ENCODE assay signal across 13 mouse cellular contexts in the genomic region with DNA sequence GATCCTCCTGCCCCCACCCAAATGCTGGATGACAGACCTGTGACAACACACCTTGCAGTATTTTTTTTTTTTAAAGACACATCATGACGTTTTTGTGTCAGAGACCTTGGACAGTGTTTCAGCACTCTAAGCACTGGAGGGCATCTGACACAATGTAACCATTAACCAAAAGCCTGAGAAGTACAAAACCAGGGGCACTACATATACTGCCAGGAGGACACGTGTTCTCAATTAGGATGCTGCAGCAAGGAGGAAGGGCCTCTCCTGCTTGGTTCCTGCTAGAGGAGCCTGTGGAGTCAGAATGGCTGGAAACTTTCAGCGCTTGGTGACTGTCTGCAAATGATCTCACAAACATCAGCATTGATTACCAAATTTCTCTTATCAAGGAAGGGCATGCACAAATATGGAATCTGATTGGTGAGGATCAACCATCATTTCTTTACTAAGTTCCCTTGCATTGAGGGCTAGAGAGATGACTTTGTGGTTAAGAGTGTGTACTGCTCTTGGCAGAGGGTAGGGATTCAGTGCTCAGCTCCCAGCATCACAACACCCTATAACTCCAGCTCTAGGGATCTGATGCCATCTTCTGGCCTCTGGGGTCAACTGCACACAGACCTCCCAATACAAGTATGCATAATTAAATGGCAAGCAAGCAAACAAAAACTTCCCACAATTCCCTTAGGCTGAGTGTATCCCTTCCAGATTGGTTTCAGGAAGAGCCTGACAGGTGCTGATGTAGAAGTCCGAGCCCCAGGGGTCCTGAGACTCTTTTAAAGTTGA. TPM values are rescaled to one million over a fixed set of nuclear protein-coding genes. Genes with fewer than 3 reads are reported as not detected.
A peak's percentile ranks its signal among the peaks of the same experiment; 100 is the strongest.
DNase-seq lines count a peak whose midpoint lies in the region; ATAC-seq and TF ChIP-seq lines count a peak whose summit lies in the region.
"Had no signal": no experiment of that assay in that cellular context is flagged by ENCODE, and none has a peak within 500 bp of the region (broad histone marks: within the 10 kb centered on the region; RNA-seq: fewer than 3 reads in every experiment).

No protein-coding gene starts in this region.

- H3K9ac ChIP-seq in heart, postnatal 0 days (replicated peaks; ENCODE audit: low read depth, low read length) = no peak overlapping the region
- no peak overlapping the region for H3K9ac ChIP-seq in kidney, embryonic 15.5 days
- H3K9ac ChIP-seq: midbrain, embryonic 12.5 days had no signal

- WGBS in heart, postnatal 0 days = 47% methylated on average over 4 of the region's 4 CpGs
- WGBS in kidney, embryonic 15.5 days = 53% methylated on average over 4 of the region's 4 CpGs

- H3K27me3 ChIP-seq in heart, postnatal 0 days (ENCODE audit: control insufficient read depth, insufficient read depth, low read length) = 0 out of 2 replicates have a peak, but pooled peaks cover 3% of the 10 kb centered on the region
- peaks cover 4% of the 10 kb centered on the region; the same call in 1 of the 2 replicates for H3K27me3 ChIP-seq in kidney, embryonic 15.5 days

- peak; percentile 13; the same call in 1 of the 2 replicates for TF ChIP-seq CTCF in heart, postnatal 0 days (IDR thresholded peaks at IDR 0.05; ENCODE audit: low read depth)

- H3K36me3 ChIP-seq in heart, postnatal 0 days (replicated peaks; ENCODE audit: control insufficient read depth, insufficient read depth, low read length) = no peaks in the 10 kb centered on the region
- no peaks in the 10 kb centered on the region for H3K36me3 ChIP-seq in kidney, embryonic 15.5 days
- H3K36me3 ChIP-seq: G1E; midbrain, embryonic 12.5 days had no signal

- no peak for ATAC-seq in heart, postnatal 0 days (ENCODE audit: insufficient read depth, low read depth)
- ATAC-seq in kidney, embryonic 15.5 days (replicated peaks; ENCODE audit: low FRiP score) = 0 out of 2 replicates have a peak, but pooled peaks have one; percentile 46
- ATAC-seq in activated CD4-positive, CD25-positive, alpha-beta regulatory T cell, adult 4 months = no peak
- no peak for ATAC-seq in erythroid progenitor cell, adult 5-6 weeks (replicated peaks; ENCODE audit: low FRiP score, poor library complexity, severe bottlenecking)

- no peak overlapping the region for H3K4me3 ChIP-seq in heart, postnatal 0 days (ENCODE audit: low read depth, low read length)
- no peak overlapping the region for H3K4me3 ChIP-seq in kidney, embryonic 15.5 days (replicated peaks)
- H3K4me3 ChIP-seq: midbrain, embryonic 12.5 days had no signal

- H3K4me1 ChIP-seq in heart, postnatal 0 days (ENCODE audit: control insufficient read depth, insufficient read depth) = no peaks in the 10 kb centered on the region
- H3K4me1 ChIP-seq in kidney, embryonic 15.5 days = peaks cover 10% of the 10 kb centered on the region
- H3K4me1 ChIP-seq: midbrain, embryonic 12.5 days had no signal

- intact Hi-C loops in heart, postnatal 14 days (cut with DNase I) = no loop called here

- H3K4me2 ChIP-seq in heart, postnatal 0 days (ENCODE audit: low read depth, low read length) = no peak overlapping the region
- H3K4me2 ChIP-seq in kidney, embryonic 15.5 days = no peak overlapping the region
- H3K4me2 ChIP-seq: midbrain, embryonic 12.5 days had no signal

- no peak overlapping the region for H3K27ac ChIP-seq in heart, postnatal 0 days (ENCODE audit: low read depth)
- H3K27ac ChIP-seq in kidney, embryonic 15.5 days = no peak overlapping the region
- H3K27ac ChIP-seq: midbrain, embryonic 12.5 days had no signal

- TF ChIP-seq EP300 in heart, postnatal 0 days (IDR thresholded peaks at IDR 0.05; ENCODE audit: low read depth) = no peak

- no peak for DNase-seq in heart, postnatal 0 days (ENCODE audit: low spot score)
- no peak for DNase-seq in heart, postnatal 14 days
- peak; percentile 16 for DNase-seq in testis, postnatal 14 days (ENCODE audit: low spot score)
- DNase-seq in testis, postnatal 10 days (ENCODE audit: low spot score) = no peak
- DNase-seq in thymus, postnatal 36 days = no peak

- H3K9me3 ChIP-seq in heart, postnatal 0 days (replicated peaks; ENCODE audit: control insufficient read depth, low read length) = 0 out of 2 replicates have a peak, but pooled peaks cover 2% of the 10 kb centered on the region
- no peaks in the 10 kb centered on the region for H3K9me3 ChIP-seq in kidney, embryonic 15.5 days (replicated peaks)
- H3K9me3 ChIP-seq: midbrain, embryonic 12.5 days had no signal

RNA-seq across cellular contexts. Expression of gene Ccdc105, which starts 7.2 kb away (rescaled TPM):
- total RNA-seq in heart, postnatal 0 days (2014; rRNA removed; ENCODE audit: low replicate concordance) = not detected in 2 replicates
- polyA plus RNA-seq in heart, postnatal 0 days (2015; fragmentation: Nextera tagmentation; extraction: Ambion mirVana) = not detected in 2 replicates
- total RNA-seq in heart, postnatal 14 days (2021) = not detected
- not detected in 2 replicates for polyA plus RNA-seq in kidney, embryonic 15.5 days (2015; fragmentation: Nextera tagmentation; extraction: Ambion mirVana)
- not detected for polyA plus RNA-seq in activated CD4-positive, CD25-positive, alpha-beta regulatory T cell, adult 4 months (2017; shearing (Covaris generic))
- not detected in 2 replicates for total RNA-seq in erythroid progenitor cell, adult 5-6 weeks (2015; ENCODE audit: low replicate concordance)
- not detected in 2 replicates for total RNA-seq in erythroid progenitor cell, adult 5-6 weeks (2017; ENCODE audit: low replicate concordance)
- total RNA-seq: G1E; granulocyte monocyte progenitor cell, adult 5-6 weeks had no signal
- polyA plus RNA-seq: G1E; stomach, embryonic 16.5 days had no signal

RNA-seq across cellular contexts. Expression of gene Casp14, which starts 27.5 kb away (rescaled TPM):
- total RNA-seq in heart, postnatal 0 days (2014; rRNA removed; ENCODE audit: low replicate concordance) = not detected in 2 replicates
- not detected in 2 replicates for polyA plus RNA-seq in heart, postnatal 0 days (2015; fragmentation: Nextera tagmentation; extraction: Ambion mirVana)
- total RNA-seq in heart, postnatal 14 days (2021) = not detected
- polyA plus RNA-seq in kidney, embryonic 15.5 days (2015; fragmentation: Nextera tagmentation; extraction: Ambion mirVana) = 0.27 TPM in 1 of 2 replicates, not detected in the other
- polyA plus RNA-seq in activated CD4-positive, CD25-positive, alpha-beta regulatory T cell, adult 4 months (2017; shearing (Covaris generic)) = not detected
- total RNA-seq in erythroid progenitor cell, adult 5-6 weeks (2015; ENCODE audit: low replicate concordance) = not detected in 2 replicates
- total RNA-seq in erythroid progenitor cell, adult 5-6 weeks (2017; ENCODE audit: low replicate concordance) = not detected in 2 replicates
- total RNA-seq: G1E; granulocyte monocyte progenitor cell, adult 5-6 weeks; left cerebral cortex, postnatal 25 days had no signal
- polyA plus RNA-seq: G1E; midbrain, embryonic 12.5 days had no signal

RNA-seq across cellular contexts. Expression of gene Slc1a6, which starts 34.7 kb away (rescaled TPM):
- 0.42 TPM in 1 of 2 replicates, not detected in the other for total RNA-seq in heart, postnatal 0 days (2014; rRNA removed; ENCODE audit: low replicate concordance)
- 0.16 and 0.25 TPM in 2 replicates for polyA plus RNA-seq in heart, postnatal 0 days (2015; fragmentation: Nextera tagmentation; extraction: Ambion mirVana)
- total RNA-seq in heart, postnatal 14 days (2021) = under 1 TPM in 1 of 2 experiments, not detected in 1; 0.10 TPM
- 0.49 and 0.81 TPM in 2 replicates for polyA plus RNA-seq in kidney, embryonic 15.5 days (2015; fragmentation: Nextera tagmentation; extraction: Ambion mirVana)
- not detected for polyA plus RNA-seq in activated CD4-positive, CD25-positive, alpha-beta regulatory T cell, adult 4 months (2017; shearing (Covaris generic))
- not detected in 2 replicates for total RNA-seq in erythroid progenitor cell, adult 5-6 weeks (2015; ENCODE audit: low replicate concordance)
- total RNA-seq in erythroid progenitor cell, adult 5-6 weeks (2017; ENCODE audit: low replicate concordance) = not detected in 2 replicates
- total RNA-seq: granulocyte monocyte progenitor cell, adult 5-6 weeks had no signal
- polyA plus RNA-seq: G1E had no signal
